In genomic region chr11:117684640-117685039, GRCm38 (mm10) we compare ENCODE assay signal across 14 mouse cellular contexts. TPM values are rescaled to one million over a fixed set of nuclear protein-coding genes. Genes with fewer than 3 reads are reported as not detected.
DNase-seq lines count a peak whose midpoint lies in the region; ATAC-seq lines count a peak whose summit lies in the region.
"Had no signal": no experiment of that assay in that cellular context is flagged by ENCODE, and none has a peak within 500 bp of the region (broad histone marks: within the 10 kb centered on the region; RNA-seq: fewer than 3 reads in every experiment).

No protein-coding gene starts in this region.

- WGBS in forebrain, embryonic 15.5 days = 14% methylated on average over 5 of the region's 5 CpGs
- WGBS in forebrain, embryonic 11.5 days = 28% methylated on average over 5 of the region's 5 CpGs
- 9% methylated on average over 5 of the region's 5 CpGs for WGBS in hindbrain, embryonic 13.5 days

- no peak overlapping the region for H3K4me2 ChIP-seq in forebrain, embryonic 15.5 days (replicated peaks)
- H3K4me2 ChIP-seq in forebrain, embryonic 11.5 days (ENCODE audit: low read depth, low read length, severe bottlenecking) = no peak overlapping the region
- H3K4me2 ChIP-seq in hindbrain, embryonic 13.5 days = no peak overlapping the region
- H3K4me2 ChIP-seq: limb, embryonic 15.5 days had no signal

- H3K9me3 ChIP-seq in forebrain, embryonic 15.5 days = no peaks in the 10 kb centered on the region
- H3K9me3 ChIP-seq in forebrain, embryonic 11.5 days (ENCODE audit: control insufficient read depth, low read length) = no peaks in the 10 kb centered on the region
- H3K9me3 ChIP-seq in hindbrain, embryonic 13.5 days = no peaks in the 10 kb centered on the region
- H3K9me3 ChIP-seq: limb, embryonic 15.5 days had no signal

- H3K4me1 ChIP-seq in forebrain, embryonic 15.5 days = peaks cover 32% of the 10 kb centered on the region
- H3K4me1 ChIP-seq in forebrain, embryonic 11.5 days (replicated peaks; ENCODE audit: control insufficient read depth, insufficient read depth, low read length) = peaks cover 5% of the 10 kb centered on the region; the same call in 1 of the 2 replicates
- peaks cover 52% of the 10 kb centered on the region for H3K4me1 ChIP-seq in hindbrain, embryonic 13.5 days (replicated peaks)

- no peak for DNase-seq in forebrain, embryonic 11.5 days (ENCODE audit: low spot score)
- DNase-seq in lung, postnatal 36 days = peak; percentile 8
- no peak for DNase-seq in lung, postnatal 14 days
- peak; percentile 24 for DNase-seq in ZHBTc4 (ENCODE audit: low read depth, low spot score)
- no peak for DNase-seq in cerebellum, postnatal 14 days
- no peak for DNase-seq in layer of hippocampus, adult 9-11 months
- DNase-seq: cerebellum, adult 11-12 months; liver, postnatal 0 days had no signal

- no peak overlapping the region for H3K9ac ChIP-seq in forebrain, embryonic 15.5 days (replicated peaks)
- H3K9ac ChIP-seq in forebrain, embryonic 11.5 days (ENCODE audit: low read length) = no peak overlapping the region
- H3K9ac ChIP-seq in hindbrain, embryonic 13.5 days = no peak overlapping the region
- H3K9ac ChIP-seq: limb, embryonic 15.5 days; liver, postnatal 0 days had no signal

- 0 out of 2 replicates have a peak overlapping the region, but pooled peaks have one; percentile 43 for H3K27ac ChIP-seq in forebrain, embryonic 15.5 days (replicated peaks)
- no peak overlapping the region for H3K27ac ChIP-seq in forebrain, embryonic 11.5 days (ENCODE audit: low read depth, low read length)
- H3K27ac ChIP-seq in hindbrain, embryonic 13.5 days = peak overlapping the region; percentile 58; the same call in 1 of the 2 replicates
- H3K27ac ChIP-seq: limb, embryonic 15.5 days; macrophage had no signal

- H3K36me3 ChIP-seq in forebrain, embryonic 15.5 days = no peaks in the 10 kb centered on the region
- no peaks in the 10 kb centered on the region for H3K36me3 ChIP-seq in forebrain, embryonic 11.5 days (ENCODE audit: control insufficient read depth, insufficient read depth, low read length)
- H3K36me3 ChIP-seq in hindbrain, embryonic 13.5 days = no peaks in the 10 kb centered on the region
- H3K36me3 ChIP-seq: limb, embryonic 15.5 days had no signal

- no peak overlapping the region for H3K4me3 ChIP-seq in forebrain, embryonic 15.5 days
- H3K4me3 ChIP-seq in forebrain, embryonic 11.5 days (ENCODE audit: low read depth, low read length) = no peak overlapping the region
- H3K4me3 ChIP-seq in hindbrain, embryonic 13.5 days = no peak overlapping the region
- H3K4me3 ChIP-seq: limb, embryonic 15.5 days had no signal

- H3K27me3 ChIP-seq in forebrain, embryonic 15.5 days = no peaks in the 10 kb centered on the region
- no peaks in the 10 kb centered on the region for H3K27me3 ChIP-seq in forebrain, embryonic 11.5 days (ENCODE audit: control insufficient read depth, insufficient read depth, low read length)
- no peaks in the 10 kb centered on the region for H3K27me3 ChIP-seq in hindbrain, embryonic 13.5 days
- H3K27me3 ChIP-seq: limb, embryonic 15.5 days; Patski had no signal

- no peak for ATAC-seq in forebrain, embryonic 15.5 days (replicated peaks)
- no peak for ATAC-seq in forebrain, embryonic 11.5 days (replicated peaks; ENCODE audit: low FRiP score)
- no peak for ATAC-seq in hindbrain, embryonic 13.5 days (ENCODE audit: low FRiP score)
- ATAC-seq: inflammation-experienced regulatory T-cells, adult 6 months had no signal

RNA-seq across cellular contexts. Expression of gene Tnrc6c, which starts 30.6 kb away (rescaled TPM):
- 29.2 and 31.0 TPM in 2 replicates for polyA plus RNA-seq in forebrain, embryonic 15.5 days (2015; fragmentation: Nextera tagmentation; extraction: Ambion mirVana)
- 18.5 and 18.8 TPM in 2 replicates for polyA plus RNA-seq in forebrain, embryonic 11.5 days (2014; fragmentation: Nextera tagmentation; extraction: Ambion mirVana)
- polyA plus RNA-seq in hindbrain, embryonic 13.5 days (2015; fragmentation: Nextera tagmentation; extraction: Ambion mirVana) = 24.9 and 27.3 TPM in 2 replicates

Comparison
In these comparisons a context has a peak if more than half of its experiments do, and no peak if none do; other contexts are left out.
1. DNase-seq: peak in lung, postnatal 36 days (single experiment) and ZHBTc4 (single experiment); none in forebrain, embryonic 11.5 days (single experiment), lung, postnatal 14 days (single experiment), cerebellum, postnatal 14 days (0 of 2) and layer of hippocampus, adult 9-11 months (single experiment).